Mouse (Mus musculus): ENCODE results near the gene Tmem117.

GRCm38 (mm10) chr15:95075356-95075755, 446.3 kb downstream of the Tmem117 start:
- TF ChIP-seq CTCF (IDR thresholded peaks at IDR 0.05; ENCODE audit: insufficient read depth, low read length) (no peak), POLR2A (IDR thresholded peaks at IDR 0.05; ENCODE audit: borderline replicate concordance, extremely low read depth, low read depth, low read length) (no peak)
